Mouse (Mus musculus) frontal cortex, postnatal 36 days (tissue): Measurements from ENCODE around the gene Gm10153.
"Not testable (repeated sequence)": the region's sequence is repeated elsewhere in the genome, so short reads cannot be mapped to it uniquely, and the experiment has no call there.

Experiments used
- DNase-seq, 2 experiments: peaks; one replicate each; pipeline ENCODE4 v3.0.0; 2022; ENCODE audit warnings: low spot score in 2 of 2

Gene Gm10153

DNA sequence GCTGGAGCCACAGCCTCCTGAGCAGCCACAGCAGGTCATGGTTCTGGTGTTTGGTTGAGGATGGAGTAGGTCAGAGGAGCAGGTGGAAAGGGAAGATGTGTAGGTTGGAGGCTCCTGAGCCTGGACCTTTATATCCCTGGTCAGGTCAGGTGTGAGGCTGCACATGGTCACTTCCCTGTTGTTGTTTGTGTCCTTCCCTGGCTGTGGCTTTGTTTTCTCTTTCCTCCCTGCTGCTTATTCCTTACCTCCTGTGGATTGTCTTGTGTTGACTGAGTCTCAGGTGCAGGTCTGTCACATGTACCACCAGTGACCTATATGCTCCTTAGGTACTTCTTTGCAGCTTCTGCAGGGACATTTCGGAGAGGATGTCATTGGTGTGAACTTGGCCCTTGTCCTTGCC lies 45.7 kb downstream of the Gm10153 start, which contains the start of gene Gm45337:
TSS of gene Gm45337 (minus strand) at position 101 of the 400 bp plus-strand sequence.
- DNase-seq: no peak

DNA sequence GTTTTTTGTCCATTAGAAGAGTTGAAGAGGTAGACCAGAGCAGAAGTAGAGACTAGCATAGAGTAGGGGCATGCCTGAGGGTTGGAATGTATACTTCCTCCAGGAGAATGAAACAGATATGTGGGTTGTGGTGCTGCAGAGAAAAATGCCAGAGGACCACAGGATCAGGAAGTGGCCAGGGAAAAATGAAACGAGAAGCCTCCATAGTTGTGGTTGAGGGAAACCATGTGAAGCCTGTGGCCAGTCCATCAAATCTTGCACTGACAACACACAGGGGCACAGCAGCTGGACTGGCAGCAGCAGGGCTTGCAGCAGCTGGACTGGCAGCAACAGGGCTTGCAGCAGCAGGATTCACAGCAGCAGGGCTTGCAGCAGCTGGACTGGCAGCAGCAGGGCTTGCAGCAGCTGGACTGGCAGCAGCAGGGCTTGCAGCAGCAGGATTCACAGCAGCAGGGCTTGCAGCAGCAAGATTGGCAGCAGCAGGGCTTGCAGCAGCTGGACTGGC lies 46.6 kb downstream of the Gm10153 start:
- not testable (repeated sequence) for DNase-seq

DNA sequence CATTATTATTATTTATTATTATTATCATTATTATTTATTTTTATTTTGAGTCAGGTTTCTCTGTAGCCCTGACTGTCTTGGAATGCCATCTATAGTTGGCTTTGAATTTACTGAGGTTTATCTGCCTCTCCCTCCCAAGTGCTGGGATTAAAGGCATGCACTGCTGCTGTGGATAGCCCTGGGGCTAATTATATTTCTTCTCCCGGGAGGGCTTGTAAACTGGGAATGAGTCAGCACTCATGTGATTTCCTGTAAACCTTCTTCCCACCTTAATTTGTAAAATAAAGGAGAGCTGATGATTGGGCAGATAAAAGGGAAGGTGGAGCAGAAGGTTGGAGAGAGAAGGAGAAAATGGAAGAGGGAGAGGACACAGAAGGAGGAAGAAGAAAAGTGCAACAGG lies 49.5 kb downstream of the Gm10153 start:
- DNase-seq: no peak
